Mouse (Mus musculus): ENCODE measurements around the gene Gm49388.
"Not testable (repeated sequence)": the region's sequence is repeated elsewhere in the genome, so short reads cannot be mapped to it uniquely, and the experiment has no call there.

Gene Gm49388

GRCm38 (mm10) chr7:127767671-127768345, 17.6 kb upstream of the Gm49388 start:
- in situ Hi-C loops (cut with MboI; ENCODE audit: low sequenced_read_pairs), result no loop called here

DNA sequence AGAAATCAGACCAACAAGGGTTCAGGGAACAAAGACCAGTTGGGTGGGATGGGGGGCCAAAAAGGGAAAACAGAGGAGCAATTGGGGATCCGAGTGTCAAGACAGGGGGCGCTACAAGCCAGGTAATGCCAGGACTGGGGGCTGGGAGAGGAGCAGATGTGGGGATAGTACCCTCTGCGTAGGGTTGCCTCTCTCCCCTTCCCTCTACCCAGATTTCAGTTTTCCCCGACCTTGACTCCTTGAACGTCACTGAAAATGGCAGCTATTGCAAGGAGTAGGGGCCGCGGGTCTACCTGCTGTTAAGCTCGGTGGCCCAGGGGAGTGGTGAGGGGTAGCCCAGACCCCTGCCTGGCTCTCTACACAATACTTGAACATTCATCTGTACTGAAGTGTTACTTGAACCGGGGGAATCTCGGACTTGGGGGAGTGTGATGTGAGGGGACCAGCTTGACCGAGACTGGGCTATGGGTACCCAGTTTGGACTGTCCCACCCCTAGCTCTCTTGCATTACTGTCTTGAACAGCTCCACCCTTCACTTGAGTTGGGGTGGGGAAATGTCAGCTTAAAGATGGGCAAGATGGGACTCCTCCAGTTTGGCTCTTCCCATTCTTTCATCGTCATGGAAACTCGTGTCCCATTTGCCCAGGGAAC, 16.9 kb upstream of the Gm49388 start:
- in situ Hi-C loops (cut with MboI; ENCODE audit: low sequenced_read_pairs), result no loop called here

DNA sequence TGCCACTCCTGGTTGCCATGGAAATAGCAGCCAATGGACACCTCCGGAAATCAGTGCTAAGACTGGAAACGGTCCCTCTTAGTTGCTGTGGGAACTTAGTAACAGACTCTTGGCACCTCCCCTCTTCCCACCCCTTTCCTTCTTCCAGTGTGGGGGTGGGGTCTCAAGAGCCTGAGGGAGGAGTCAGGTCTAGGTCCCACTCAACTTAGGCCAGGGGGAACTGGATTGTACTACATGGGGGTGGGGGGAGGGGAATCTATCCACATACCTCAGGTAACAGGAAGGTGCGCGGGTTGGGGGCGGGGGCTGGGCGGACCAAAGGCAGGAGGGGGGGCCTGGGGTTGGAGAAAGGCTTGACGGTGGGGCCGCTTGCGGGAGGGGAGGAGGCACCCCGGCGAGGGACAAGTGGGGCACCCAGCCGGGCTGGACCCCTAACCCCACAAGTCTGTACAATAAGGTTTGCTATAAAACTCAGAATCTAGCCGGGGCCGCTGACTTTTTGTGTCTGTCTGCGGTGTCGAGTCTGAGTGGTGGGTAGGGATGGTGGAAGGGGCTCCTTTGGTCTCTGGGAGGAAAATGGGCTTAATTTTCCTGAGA, 16.3 kb upstream of the Gm49388 start:
- in situ Hi-C loops (cut with MboI; ENCODE audit: low sequenced_read_pairs), result no loop called here

- in situ Hi-C loops (cut with MboI; ENCODE audit: low sequenced_read_pairs), result loop anchor here (5.0 kb wide), 2 partner anchors 982 to 1052 kb away; no protein-coding TSS in a partner anchor
Observed at GRCm38 (mm10) chr7:127769651-127770038, 15.8 kb upstream of the Gm49388 start, which contains the start of gene Orai3. TSS of gene Orai3 (plus strand) at chr7:127769815.

DNA sequence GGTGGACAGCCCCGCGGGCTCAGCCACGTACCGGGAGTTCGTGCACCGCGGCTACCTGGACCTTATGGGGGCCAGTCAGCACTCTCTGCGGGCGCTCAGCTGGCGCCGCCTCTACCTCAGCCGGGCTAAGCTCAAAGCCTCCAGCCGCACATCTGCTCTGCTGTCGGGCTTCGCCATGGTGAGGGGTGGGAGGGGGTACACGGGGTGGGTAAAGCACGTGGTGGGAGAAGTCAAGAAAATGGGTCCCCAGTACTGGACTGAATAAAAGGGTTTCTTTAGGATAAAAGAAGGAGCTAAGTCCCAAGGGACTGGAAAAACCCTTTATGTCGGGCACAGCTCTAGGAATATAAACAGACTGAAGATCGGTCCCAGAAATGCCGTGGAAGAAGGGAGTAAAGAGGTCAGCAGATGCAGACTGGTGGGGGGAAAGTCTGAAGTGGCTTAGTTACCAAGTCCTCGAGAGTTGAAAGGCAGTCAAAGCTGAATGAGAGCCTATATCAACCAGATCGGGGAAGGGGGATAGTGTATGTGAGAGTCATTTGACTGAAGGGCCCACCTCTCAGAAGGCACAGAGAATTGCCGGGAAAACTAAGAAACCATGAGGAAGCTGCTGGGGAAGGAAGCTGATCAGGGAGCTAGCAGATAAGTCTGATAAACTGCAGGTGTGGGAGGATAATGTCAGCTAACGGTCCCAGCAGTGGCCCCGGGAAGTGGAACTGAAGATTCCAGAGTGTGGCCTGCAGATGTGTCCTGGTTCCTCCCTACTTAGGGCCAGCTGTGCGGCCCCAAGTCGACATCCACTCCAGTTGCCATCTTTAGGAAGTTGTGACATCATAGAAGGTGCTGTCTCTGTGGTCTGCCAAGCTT, 15.1 kb upstream of the Gm49388 start:
- in situ Hi-C loops (cut with MboI; ENCODE audit: low sequenced_read_pairs), result loop anchor here (5.0 kb wide), 2 partner anchors 983 to 1053 kb away; no protein-coding TSS in a partner anchor

- in situ Hi-C loops (cut with MboI; ENCODE audit: low sequenced_read_pairs), result loop anchor here (5.0 kb wide), 2 partner anchors 984 to 1054 kb away; no protein-coding TSS in a partner anchor
Observed at GRCm38 (mm10) chr7:127771262-127771661, 14.1 kb upstream of the Gm49388 start.

- in situ Hi-C loops (cut with MboI; ENCODE audit: low sequenced_read_pairs), result loop anchor here (5.0 kb wide), 2 partner anchors 985 to 1055 kb away; no protein-coding TSS in a partner anchor
Observed at GRCm38 (mm10) chr7:127772080-127772479, 13.3 kb upstream of the Gm49388 start.

- in situ Hi-C loops (cut with MboI; ENCODE audit: low sequenced_read_pairs), result loop anchor here (5.0 kb wide), 2 partner anchors 985 to 1055 kb away; no protein-coding TSS in a partner anchor
Observed at GRCm38 (mm10) chr7:127772557-127772956, 12.9 kb upstream of the Gm49388 start.

DNA sequence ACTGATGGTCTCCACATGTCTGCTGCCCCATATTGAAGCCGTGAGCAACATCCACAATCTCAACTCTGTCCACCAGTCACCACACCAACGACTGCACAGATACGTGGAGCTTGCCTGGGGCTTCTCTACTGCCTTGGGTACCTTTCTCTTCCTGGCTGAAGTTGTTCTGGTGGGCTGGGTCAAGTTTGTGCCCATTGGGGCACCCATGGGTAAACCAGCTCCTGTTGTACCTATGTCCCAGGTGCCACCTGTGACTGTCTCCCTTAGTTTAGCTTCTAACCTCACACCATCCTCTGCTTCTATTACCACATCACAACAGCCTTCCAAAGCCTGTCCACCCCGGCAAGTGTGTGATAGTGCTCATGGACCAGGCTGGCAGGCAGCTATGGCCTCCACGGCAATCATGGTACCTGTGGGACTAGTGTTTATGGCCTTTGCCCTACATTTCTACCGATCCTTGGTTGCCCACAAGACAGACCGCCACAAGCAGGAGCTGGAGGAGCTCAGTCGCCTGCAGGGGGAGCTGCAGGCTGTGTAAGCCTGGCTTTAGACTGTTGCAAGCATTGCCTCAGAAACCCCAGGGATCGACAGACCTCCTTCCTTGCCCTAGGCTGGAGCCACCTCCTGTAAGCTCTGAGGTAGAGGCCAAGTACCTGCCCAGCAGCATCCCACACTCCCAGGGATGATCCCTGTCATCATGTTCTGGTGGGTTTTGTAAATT, 11.6 kb upstream of the Gm49388 start:
- in situ Hi-C loops (cut with MboI; ENCODE audit: low sequenced_read_pairs), result loop anchor here (5.0 kb wide), 2 partner anchors 987 to 1057 kb away; no protein-coding TSS in a partner anchor

GRCm38 (mm10) chr7:127775837-127776236, 9.6 kb upstream of the Gm49388 start:
- in situ Hi-C loops (cut with MboI; ENCODE audit: low sequenced_read_pairs), result not testable (repeated sequence)

DNA sequence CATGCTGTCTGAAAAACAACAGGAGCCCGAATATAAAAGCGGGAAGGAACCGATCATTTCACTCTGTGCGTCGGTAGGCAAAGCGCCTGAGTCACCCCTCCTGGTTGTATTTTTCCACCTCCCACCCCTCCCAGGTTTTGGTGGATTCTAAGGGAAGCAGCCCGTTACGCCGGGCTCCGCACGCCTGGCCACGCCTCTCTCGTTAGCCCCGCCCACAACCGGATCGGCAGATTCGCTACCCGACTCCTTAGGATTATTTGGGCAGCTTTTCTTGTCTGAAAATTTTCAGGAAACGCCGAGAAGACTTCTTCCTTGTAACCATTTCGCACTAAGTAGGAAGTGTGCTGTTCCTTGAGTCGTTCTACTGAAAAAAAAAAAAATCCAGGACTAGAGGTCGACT, 9.0 kb upstream of the Gm49388 start, which contains the start of gene Setd1a:
Gene Setd1a, plus strand, starts transcription at position 245 of the 400 bp plus-strand sequence.
- in situ Hi-C loops (cut with MboI; ENCODE audit: low sequenced_read_pairs), result no loop called here

DNA sequence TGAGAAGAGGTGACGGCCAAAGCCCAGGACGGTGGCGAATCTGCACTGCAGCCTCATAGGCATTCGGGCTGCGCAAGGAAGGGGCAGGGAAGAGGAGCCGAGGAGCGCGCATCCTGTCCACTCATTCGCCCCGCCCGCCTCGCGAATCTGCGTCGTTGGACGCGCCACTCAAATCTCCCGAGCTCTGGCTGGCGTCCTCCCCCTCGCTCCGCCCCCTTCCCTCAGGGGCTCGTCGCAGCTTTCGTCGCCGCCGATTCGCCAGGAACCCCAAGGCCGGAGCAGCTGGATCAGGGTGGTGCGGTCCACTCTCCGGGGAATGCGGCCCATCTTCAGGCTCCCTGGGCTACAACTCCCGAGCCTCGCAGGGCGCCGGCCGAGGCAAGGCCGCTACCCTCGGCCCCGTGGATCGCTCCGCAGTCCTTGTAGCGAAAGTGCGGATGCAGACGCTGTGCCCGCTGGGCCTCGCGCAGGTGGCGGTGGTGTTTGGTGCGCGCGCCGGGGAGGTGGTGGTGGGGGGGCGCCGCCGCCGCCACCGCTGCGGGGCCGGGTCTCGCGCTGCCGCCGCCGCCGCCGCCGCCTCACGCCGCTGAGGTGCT, 8.4 kb upstream of the Gm49388 start:
- in situ Hi-C loops (cut with MboI; ENCODE audit: low sequenced_read_pairs), result no loop called here

DNA sequence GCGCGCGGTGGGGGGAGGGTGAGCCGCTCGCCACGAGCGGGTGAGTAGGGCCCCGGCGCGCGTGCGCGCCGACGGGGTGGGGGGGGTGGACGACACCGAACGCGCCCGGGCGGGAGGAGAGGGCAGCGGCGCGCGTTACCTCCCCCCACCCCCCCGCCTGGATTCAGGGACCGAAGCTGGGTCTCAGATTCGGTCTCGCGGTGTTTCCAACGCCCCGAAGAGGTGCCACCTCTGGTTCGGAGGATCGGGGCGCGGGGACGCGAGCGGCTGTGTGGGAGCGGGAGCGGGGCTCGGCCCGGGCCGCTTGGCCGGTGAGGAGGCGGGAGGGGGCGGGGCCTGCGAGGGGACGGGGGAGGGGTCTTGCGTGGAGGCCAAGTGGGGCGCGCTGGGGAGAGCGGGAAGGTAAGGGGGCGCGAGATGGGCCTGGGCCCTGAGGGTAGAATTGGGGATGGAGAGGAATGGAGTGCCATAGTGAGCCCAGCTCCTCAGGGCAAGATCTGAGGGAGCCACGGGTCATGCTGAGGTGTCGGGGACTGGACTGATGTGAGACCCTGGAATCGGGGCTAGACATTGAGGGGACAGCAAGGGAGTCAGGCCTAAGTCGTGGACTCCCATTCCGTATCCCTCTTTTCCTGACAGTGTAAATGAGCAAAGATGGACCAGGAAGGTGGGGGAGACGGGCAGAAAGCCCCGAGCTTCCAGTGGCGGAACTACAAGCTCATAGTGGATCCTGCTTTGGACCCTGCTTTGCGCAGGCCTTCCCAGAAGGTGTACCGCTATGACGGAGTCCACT, 7.7 kb upstream of the Gm49388 start:
- in situ Hi-C loops (cut with MboI; ENCODE audit: low sequenced_read_pairs), result no loop called here

GRCm38 (mm10) chr7:127778350-127778749, 7.1 kb upstream of the Gm49388 start:
- in situ Hi-C loops (cut with MboI; ENCODE audit: low sequenced_read_pairs), result no loop called here

- in situ Hi-C loops (cut with MboI; ENCODE audit: low sequenced_read_pairs), result no loop called here
Observed at GRCm38 (mm10) chr7:127797076-127797845, 11.9 kb downstream of the Gm49388 start.

GRCm38 (mm10) chr7:127798591-127798990, 13.2 kb downstream of the Gm49388 start:
- in situ Hi-C loops (cut with MboI; ENCODE audit: low sequenced_read_pairs), result no loop called here

DNA sequence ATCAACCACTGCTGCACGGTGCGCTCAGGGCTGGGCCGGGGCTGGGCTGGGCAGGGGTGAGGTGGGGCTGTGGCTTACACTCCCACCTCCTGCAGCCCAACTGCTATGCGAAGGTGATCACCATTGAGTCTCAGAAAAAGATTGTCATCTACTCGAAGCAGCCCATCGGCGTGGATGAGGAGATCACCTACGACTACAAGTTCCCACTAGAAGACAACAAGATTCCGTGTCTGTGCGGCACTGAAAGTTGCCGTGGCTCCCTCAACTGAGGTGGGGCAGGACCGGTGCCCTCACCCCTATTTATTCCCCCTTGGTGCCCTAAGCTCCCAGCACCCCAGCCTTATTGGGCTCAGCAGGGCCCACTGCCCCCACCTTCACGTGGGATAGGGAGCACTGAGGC, 13.8 kb downstream of the Gm49388 start:
- in situ Hi-C loops (cut with MboI; ENCODE audit: low sequenced_read_pairs), result no loop called here

DNA sequence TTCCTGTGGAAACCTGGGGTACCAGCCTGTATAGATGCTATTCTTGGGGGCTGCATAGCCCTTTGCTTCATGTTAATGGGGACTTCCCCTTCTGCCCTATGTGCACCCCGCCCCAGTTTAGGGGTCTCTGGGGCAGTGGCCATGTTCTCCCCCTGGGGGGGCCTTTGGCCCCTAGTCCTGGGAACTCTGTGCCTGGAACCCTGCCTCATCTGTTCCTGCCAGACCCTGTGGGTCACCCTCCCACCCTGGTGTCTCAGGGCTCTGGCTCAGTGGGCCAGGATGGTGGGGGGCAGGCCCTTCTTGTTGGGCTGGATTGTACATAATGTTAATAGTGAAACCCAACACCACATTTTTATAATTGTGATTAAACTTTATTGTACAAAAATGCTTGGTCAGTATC, 14.3 kb downstream of the Gm49388 start:
- in situ Hi-C loops (cut with MboI; ENCODE audit: low sequenced_read_pairs), result no loop called here

Measured in CH12F3 (cell line).